ENCODE assay signal across 8 mouse cellular contexts in genomic region chr17:15192840-15193239, GRCm38 (mm10).
DNase-seq lines count a peak whose midpoint lies in the region; ATAC-seq lines count a peak whose summit lies in the region.

No protein-coding gene starts in this region.

- no peak overlapping the region for H3K4me2 ChIP-seq in heart, embryonic 11.5 days
- no peak overlapping the region for H3K4me2 ChIP-seq in intestine, embryonic 14.5 days (ENCODE audit: low read length)

- peaks cover 7% of the 10 kb centered on the region; the same call in 1 of the 2 replicates for H3K4me1 ChIP-seq in heart, embryonic 11.5 days (ENCODE audit: control insufficient read depth, insufficient read depth, low read length)
- H3K4me1 ChIP-seq in intestine, embryonic 14.5 days (replicated peaks; ENCODE audit: control insufficient read depth, insufficient read depth, low read length): peaks cover 25% of the 10 kb centered on the region; the same call in 1 of the 2 replicates

- peaks cover under 1% of the 10 kb centered on the region; the same call in 1 of the 2 replicates for H3K27me3 ChIP-seq in heart, embryonic 11.5 days (ENCODE audit: control insufficient read depth, insufficient read depth, low read length)
- H3K27me3 ChIP-seq in intestine, embryonic 14.5 days (replicated peaks; ENCODE audit: control insufficient read depth, insufficient read depth, low read length): no peaks in the 10 kb centered on the region

- H3K4me3 ChIP-seq in heart, embryonic 11.5 days (ENCODE audit: low read depth, low read length): no peak overlapping the region
- no peak overlapping the region for H3K4me3 ChIP-seq in intestine, embryonic 14.5 days (ENCODE audit: low read depth, low read length)

- 58% methylated on average over 7 of the region's 7 CpGs for WGBS in heart, embryonic 11.5 days (ENCODE audit: insufficient replicate concordance)
- 23% methylated on average over 7 of the region's 7 CpGs for WGBS in intestine, embryonic 14.5 days

- peak; percentile 45 to 79 for DNase-seq in heart, adult 18-20 months
- peak; percentile 65 for DNase-seq in heart, adult 8-10 months (ENCODE audit: low spot score)
- DNase-seq in intestine, embryonic 14.5 days (ENCODE audit: low spot score): no peak
- peak; percentile 78 for DNase-seq in lung, postnatal 10 days
- DNase-seq in thymus, adult 18-20 months: no peak
- DNase-seq in cerebellum, postnatal 14 days: no peak

- no peak overlapping the region for H3K27ac ChIP-seq in heart, embryonic 11.5 days (ENCODE audit: low read depth, low read length)
- H3K27ac ChIP-seq in intestine, embryonic 14.5 days (ENCODE audit: low read depth): no peak overlapping the region

- H3K9ac ChIP-seq in heart, embryonic 11.5 days (ENCODE audit: low read depth, low read length): no peak overlapping the region
- H3K9ac ChIP-seq in intestine, embryonic 14.5 days (ENCODE audit: low read length): no peak overlapping the region

- H3K9me3 ChIP-seq in heart, embryonic 11.5 days (replicated peaks; ENCODE audit: control insufficient read depth, low read length): no peaks in the 10 kb centered on the region
- no peaks in the 10 kb centered on the region for H3K9me3 ChIP-seq in intestine, embryonic 14.5 days (ENCODE audit: control insufficient read depth, low read length)

- H3K36me3 ChIP-seq in heart, embryonic 11.5 days (ENCODE audit: control insufficient read depth, insufficient read depth, low read length): no peaks in the 10 kb centered on the region
- no peaks in the 10 kb centered on the region for H3K36me3 ChIP-seq in intestine, embryonic 14.5 days (ENCODE audit: control insufficient read depth, insufficient read depth, low read length)

- ATAC-seq in heart, embryonic 11.5 days (replicated peaks; ENCODE audit: insufficient number of reproducible peaks, low FRiP score, low TSS enrichment): no peak
- ATAC-seq in intestine, embryonic 14.5 days (replicated peaks; ENCODE audit: low FRiP score, low TSS enrichment, low read depth): 0 out of 2 replicates have a peak, but pooled peaks have one; percentile 33
- no peak for ATAC-seq in frontal cortex, adult (ENCODE audit: low TSS enrichment)

Comparison
In these comparisons a context has a peak if more than half of its experiments do, and no peak if none do; other contexts are left out.
1. DNase-seq: peak in heart, adult 18-20 months (2 of 2), heart, adult 8-10 months (single experiment) and lung, postnatal 10 days (single experiment); none in intestine, embryonic 14.5 days (single experiment), thymus, adult 18-20 months (0 of 2) and cerebellum, postnatal 14 days (0 of 2).